Mouse (Mus musculus) heart, postnatal 36 days (tissue): ENCODE results near the gene Coa4. TPM values are rescaled to one million over a fixed set of nuclear protein-coding genes. Genes with fewer than 3 reads are reported as not detected.

Source experiments
- DNase-seq, 2 experiments: peaks; one replicate each; pipeline ENCODE4 v3.0.0; 2021 to 2022
- intact Hi-C: fragments of 180-260 bp; cut with DNase I; formaldehyde crosslinking; loops from one replicate; pipeline ENCODE4 v1.15.1; 2025
- total RNA-seq, 2 experiments: library from RNA; stranded (reverse); gene quantifications; 2 replicates each; pipeline ENCODE4 v1.2.3; 2021

Gene Coa4
- total RNA-seq, 2 experiments from 2014 or later, result 17.1 to 17.4 TPM

GRCm38 (mm10) chr7:100503076-100503475, 33.8 kb upstream of the Coa4 start:
- intact Hi-C loops, result no loop called here
- DNase-seq, result no peak

- DNase-seq, result no peak
- intact Hi-C loops, result no loop called here
Observed at GRCm38 (mm10) chr7:100504740-100505487, 32.0 kb upstream of the Coa4 start.

DNA sequence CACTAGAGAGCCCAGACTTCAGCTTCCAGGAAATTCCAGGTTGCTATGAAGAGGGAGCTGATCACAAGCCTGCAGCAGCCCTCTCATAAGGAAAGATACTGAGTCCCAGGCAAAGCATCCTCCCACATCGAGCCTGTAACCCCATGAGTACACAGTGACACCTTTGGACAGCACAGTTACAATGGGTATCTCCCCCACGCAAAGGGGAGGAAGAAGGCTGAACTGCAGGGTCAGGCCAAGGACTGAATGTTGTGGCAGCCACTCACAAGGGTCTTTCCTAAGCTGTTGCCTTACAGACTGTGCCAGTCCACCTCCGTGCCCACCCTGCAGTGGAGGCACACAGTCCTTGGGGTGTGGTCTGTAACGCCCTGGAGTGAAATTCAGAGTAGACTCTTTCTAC, 30.4 kb upstream of the Coa4 start:
- no peak for DNase-seq
- intact Hi-C loops, result no loop called here

- no peak for DNase-seq
- intact Hi-C loops, result no loop called here
Observed at GRCm38 (mm10) chr7:100508670-100509069, 28.2 kb upstream of the Coa4 start.

DNA sequence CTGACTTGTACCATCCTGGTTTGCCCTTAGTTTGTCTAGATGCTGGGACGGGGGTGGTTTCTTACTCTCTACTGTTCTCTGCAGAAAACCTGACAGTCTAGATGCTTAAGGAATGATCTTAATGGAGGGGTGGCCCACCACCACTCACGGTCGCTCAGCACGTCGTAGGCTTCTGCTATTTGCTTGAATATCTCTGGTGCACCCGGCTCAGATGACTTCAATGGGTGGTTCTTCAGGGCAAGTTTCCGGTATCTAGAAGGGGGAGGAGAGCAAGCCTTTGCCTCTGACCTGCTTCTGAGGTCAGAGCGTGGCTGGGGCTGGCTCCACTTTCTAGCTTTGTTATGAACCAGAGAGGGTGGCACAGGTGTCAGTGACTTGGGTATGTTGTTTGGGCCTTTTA, 25.3 kb upstream of the Coa4 start:
- no peak for DNase-seq
- intact Hi-C loops, result no loop called here

GRCm38 (mm10) chr7:100514573-100514972, 22.3 kb upstream of the Coa4 start, which contains the start of gene Dnajb13:
Gene Dnajb13, minus strand, starts transcription at chr7:100514960.
- DNase-seq, result no peak
- intact Hi-C loops, result no loop called here

GRCm38 (mm10) chr7:100520204-100520603, 16.7 kb upstream of the Coa4 start:
- intact Hi-C loops, result loop anchor here (1.0 to 10.0 kb wide), 5 partner anchors 143 to 347 kb away; no protein-coding TSS in a partner anchor
- no peak for DNase-seq

GRCm38 (mm10) chr7:100520663-100521285, 16.1 kb upstream of the Coa4 start:
- DNase-seq, result peak; percentile 88 to 90
- intact Hi-C loops, result loop anchor here (1.0 to 10.0 kb wide), 5 partner anchors 143 to 347 kb away; no protein-coding TSS in a partner anchor

- intact Hi-C loops, result loop anchor here (2.0 to 10.0 kb wide), 5 partner anchors 115 to 345 kb away; no protein-coding TSS in a partner anchor
- no peak for DNase-seq
Observed at GRCm38 (mm10) chr7:100522222-100522621, 14.6 kb upstream of the Coa4 start.

- intact Hi-C loops, result loop anchor here (5.0 to 10.0 kb wide), 4 partner anchors 158 to 343 kb away; no protein-coding TSS in a partner anchor
- DNase-seq, result no peak
Observed at GRCm38 (mm10) chr7:100524669-100525068, 12.2 kb upstream of the Coa4 start.

DNA sequence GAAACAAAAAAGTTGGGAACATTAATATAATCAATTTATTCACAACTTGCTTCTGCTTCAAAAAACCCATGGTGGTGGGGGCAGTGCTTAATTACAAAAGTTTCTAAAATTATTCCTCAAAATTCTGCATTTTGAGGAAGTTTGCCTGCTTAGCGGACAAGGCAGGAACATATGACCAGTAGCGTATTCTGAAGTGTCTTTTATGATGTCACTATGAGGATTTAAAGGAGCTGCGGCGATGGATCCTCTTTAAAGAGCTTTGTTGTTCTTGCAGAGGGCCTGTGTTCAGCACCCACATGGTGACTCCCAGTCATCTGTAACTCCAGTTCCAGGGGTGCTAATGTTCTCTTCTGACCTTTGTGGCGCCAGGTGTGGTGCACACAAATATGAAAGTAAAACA, 6.1 kb upstream of the Coa4 start:
- DNase-seq, result no peak
- intact Hi-C loops, result no loop called here

- intact Hi-C loops, result no loop called here
- no peak for DNase-seq
Observed at GRCm38 (mm10) chr7:100533503-100533902, 3.4 kb upstream of the Coa4 start.

GRCm38 (mm10) chr7:100534216-100534615, 2.7 kb upstream of the Coa4 start:
- no peak for DNase-seq
- intact Hi-C loops, result no loop called here

DNA sequence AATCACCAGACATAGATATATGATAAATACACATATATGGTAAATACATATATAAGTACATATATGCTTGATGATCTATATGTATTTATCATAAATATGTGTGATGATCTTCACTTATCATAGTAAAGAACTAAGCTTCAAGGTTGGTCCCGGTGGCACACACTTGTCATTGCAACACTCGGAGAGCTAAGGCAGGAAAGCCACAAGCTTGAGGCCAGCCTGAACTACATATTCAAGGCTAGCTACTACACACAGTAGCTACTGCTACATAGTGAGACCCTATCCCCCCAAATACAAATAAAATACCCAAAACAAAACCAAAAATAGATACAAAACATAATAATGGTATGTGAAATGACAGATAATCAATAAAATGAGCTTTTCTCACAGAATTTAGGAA, 1.0 kb upstream of the Coa4 start:
- DNase-seq, result no peak
- intact Hi-C loops, result loop anchor here (5.0 kb wide), 1 partner anchor 46 kb away; no protein-coding TSS in a partner anchor

DNA sequence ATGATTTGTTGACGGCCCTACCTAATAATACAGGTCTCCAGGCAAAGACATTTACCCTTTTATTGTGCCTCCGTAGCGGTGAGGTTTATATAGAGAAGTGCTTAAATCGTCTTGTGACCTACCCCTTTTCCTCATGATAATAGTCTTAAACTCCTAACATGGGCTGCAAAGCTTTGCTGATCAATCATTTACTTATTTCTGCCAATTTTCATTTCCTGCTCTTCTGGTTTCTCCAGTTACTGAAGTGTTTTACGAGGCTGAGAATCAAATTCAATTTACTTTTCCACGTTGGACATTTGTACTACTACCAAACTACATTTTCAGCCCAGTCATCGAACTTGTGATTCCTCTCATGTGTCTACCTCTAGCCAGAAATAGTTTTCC, 640 bp downstream of the Coa4 start:
- intact Hi-C loops, result loop anchor here (5.0 kb wide), 1 partner anchor 45 kb away; no protein-coding TSS in a partner anchor
- DNase-seq, result no peak

GRCm38 (mm10) chr7:100539516-100539915, 2.6 kb downstream of the Coa4 start:
- no peak for DNase-seq
- intact Hi-C loops, result loop anchor here (5.0 kb wide), 1 partner anchor 43 kb away; no protein-coding TSS in a partner anchor

GRCm38 (mm10) chr7:100544437-100544836, 7.6 kb downstream of the Coa4 start:
- intact Hi-C loops, result no loop called here
- no peak for DNase-seq

DNA sequence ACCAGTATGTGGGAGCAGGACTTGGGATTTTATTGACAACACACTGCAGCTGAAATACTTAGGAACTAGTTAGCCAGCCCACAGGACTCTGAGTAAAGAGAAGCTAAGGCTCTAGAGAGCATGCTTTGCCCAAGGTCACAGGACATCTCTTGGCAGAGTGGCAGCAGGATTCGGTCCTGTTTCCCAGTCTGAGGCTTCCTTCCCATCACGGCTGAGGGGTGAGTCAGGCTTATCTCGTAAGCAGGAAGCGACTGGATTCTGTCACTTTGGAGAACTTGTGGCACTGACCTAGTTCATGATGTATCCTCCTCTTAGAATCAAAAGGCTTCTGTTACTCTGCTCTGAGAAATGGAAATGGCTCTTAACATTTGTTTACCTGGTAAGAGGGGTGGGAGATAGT, 10.8 kb downstream of the Coa4 start:
- DNase-seq, result no peak
- intact Hi-C loops, result no loop called here

DNA sequence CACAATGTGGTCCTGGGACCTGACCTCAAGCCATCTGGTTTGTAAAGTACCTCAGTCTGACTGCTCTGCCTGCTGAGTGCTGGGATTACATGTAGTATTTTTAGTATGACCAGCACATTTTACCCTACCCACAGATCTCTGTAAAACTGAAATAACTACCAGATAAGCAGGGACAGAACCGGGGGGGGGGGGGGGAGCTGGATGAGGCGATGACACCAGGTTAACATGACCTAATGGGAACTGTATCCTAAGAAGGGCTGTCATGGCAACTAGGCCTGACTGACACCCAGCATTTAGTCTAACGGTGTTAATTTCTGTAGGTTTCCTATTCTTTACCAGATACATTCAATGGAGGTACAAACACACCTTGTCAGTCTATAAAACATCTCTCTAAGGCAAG, 12.9 kb downstream of the Coa4 start:
- DNase-seq, result no peak
- intact Hi-C loops, result no loop called here

DNA sequence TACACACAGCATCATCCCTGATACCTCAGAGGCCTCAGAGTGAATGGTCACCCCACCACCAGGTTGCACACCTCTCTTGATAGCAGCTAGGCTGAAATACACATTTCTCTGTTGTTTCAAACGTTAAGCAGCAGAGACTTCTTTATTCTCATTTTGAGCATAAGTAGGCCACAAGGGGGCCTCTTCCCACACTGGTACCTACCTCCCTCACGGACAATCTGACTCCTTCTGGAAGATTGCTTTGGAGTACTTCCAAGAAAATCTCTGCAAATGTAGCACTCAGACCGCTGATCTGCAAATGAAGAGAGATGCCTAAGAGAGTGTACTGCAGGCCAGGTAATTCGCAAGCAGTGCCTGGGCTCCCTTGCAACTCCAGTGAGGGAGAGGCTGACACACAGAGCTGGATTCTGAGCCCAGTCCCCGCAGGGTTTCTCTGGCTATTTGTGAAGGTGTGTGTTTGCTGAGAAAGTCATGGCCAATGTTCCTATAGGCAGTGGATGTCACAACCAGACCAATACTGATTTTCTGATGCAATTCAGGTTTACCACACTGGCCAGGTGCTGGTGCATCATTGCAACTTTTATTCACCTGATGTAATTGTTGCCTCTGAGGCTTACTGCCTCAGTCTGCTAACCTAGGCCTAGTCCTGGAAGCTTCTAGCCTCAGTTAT, 13.6 kb downstream of the Coa4 start:
- no peak for DNase-seq
- intact Hi-C loops, result no loop called here

GRCm38 (mm10) chr7:100554939-100555338, 18.1 kb downstream of the Coa4 start:
- intact Hi-C loops, result no loop called here
- no peak for DNase-seq
